Mouse (Mus musculus) limb, embryonic 14.5 days (tissue): ENCODE measurements around the gene Gm28041. TPM values are rescaled to one million over a fixed set of nuclear protein-coding genes. Genes with fewer than 3 reads are reported as not detected.
"Not testable (repeated sequence)": the region's sequence is repeated elsewhere in the genome, so short reads cannot be mapped to it uniquely, and the experiment has no call there.

Experiments used
- ATAC-seq: fragments of 200-750 bp; cut with Nextera tagmentation; 2 replicates; pipeline ENCODE4 v1.8.0; 2017; ENCODE audit warnings: low read depth, moderate number of reproducible peaks, moderate TSS enrichment; ENCODE audit not compliant: low FRiP score
- DNase-seq: peaks from one replicate; pipeline ENCODE4 v3.0.0-alpha.2; 2015; ENCODE audit warnings: low spot score
- H3K27ac ChIP-seq: fragments of 300-500 bp; sonication (generic); replicated peaks from 2 replicates; pipeline ENCODE4 v1.5.1; 2014; ENCODE audit warnings: low read depth, mild to moderate bottlenecking, low read length, moderate library complexity, mixed read lengths
- H3K27me3 ChIP-seq: fragments of 300-500 bp; sonication (generic); 2 replicates; pipeline ENCODE4 v1.6.1; 2014; ENCODE audit warnings: low read length, mixed read lengths; ENCODE audit not compliant: control insufficient read depth, insufficient read depth
- H3K36me3 ChIP-seq: fragments of 300-500 bp; sonication (generic); 2 replicates; pipeline ENCODE4 v1.6.1; 2014; ENCODE audit warnings: mild to moderate bottlenecking, low read length, moderate library complexity, mixed read lengths; ENCODE audit not compliant: control insufficient read depth, insufficient read depth
- H3K4me1 ChIP-seq: fragments of 300-500 bp; sonication (generic); 2 replicates; pipeline ENCODE4 v1.6.1; 2014; ENCODE audit warnings: antibody characterized with exemption, low read length, mixed read lengths; ENCODE audit not compliant: control insufficient read depth, insufficient read depth
- H3K4me2 ChIP-seq: fragments of 300-500 bp; sonication (generic); replicated peaks from 2 replicates; pipeline ENCODE4 v1.6.1; 2014; ENCODE audit warnings: low read depth, mild to moderate bottlenecking, low read length, moderate library complexity; ENCODE audit not compliant: severe bottlenecking
- H3K4me3 ChIP-seq: fragments of 300-500 bp; sonication (generic); replicated peaks from 2 replicates; pipeline ENCODE4 v1.5.1; 2014; ENCODE audit warnings: low read length
- H3K9ac ChIP-seq: fragments of 300-500 bp; sonication (generic); 2 replicates; pipeline ENCODE4 v1.6.1; 2014; ENCODE audit warnings: mild to moderate bottlenecking, low read depth, low read length, moderate library complexity; ENCODE audit not compliant: severe bottlenecking
- H3K9me3 ChIP-seq: fragments of 300-500 bp; sonication (generic); 2 replicates; pipeline ENCODE4 v1.6.1; 2016; ENCODE audit warnings: low read length; ENCODE audit not compliant: control insufficient read depth
- POLR2A ChIP-seq: fragments of 200-500 bp; IDR thresholded peaks from 2 replicates; pipeline ENCODE4 v1.8.0; 2012; ENCODE audit warnings: inconsistent platforms, mild to moderate bottlenecking, moderate library complexity, borderline replicate concordance; ENCODE audit not compliant: insufficient read depth, insufficient read length; ENCODE audit errors: extremely low read depth
- WGBS: fragments of 180-500 bp; shearing (Covaris S2); extraction: QIAGEN DNeasy Blood & Tissue Kit; methylation state at CpG from one replicate; pipeline ENCODE4 v1.1.7; 2014; 5-methylcytosine and 5-hydroxymethylcytosine counted together
- polyA plus RNA-seq, 2 experiments: library from polyadenylated mRNA; depleted of rRNA in 1 of 2; stranded (reverse) in 1 of 2; unstranded in 1 of 2; fragments of >200 nt; fragmentation: Nextera tagmentation in 1 of 2; extraction: Ambion mirVana in 1 of 2; gene quantifications; 2 replicates each; pipeline versions ENCODE4 v1.2.1 to v1.2.3; 2012 to 2014

The Gm28041 gene
- polyA plus RNA-seq, 2 experiments = 0.15 to 0.87 TPM

GRCm38 (mm10) chr13:67415759-67416158, 40.2 kb upstream of the Gm28041 start:
- DNase-seq (no peak), ATAC-seq (no peak)
- Histone ChIP-seq H3K27ac (no peak overlapping the region), H3K4me1 (0 out of 2 replicates have a peak, but pooled peaks cover 1% of the 10 kb centered on the region), H3K9me3 (no peaks in the 10 kb centered on the region), H3K4me2 (no peak overlapping the region), H3K27me3 (no peaks in the 10 kb centered on the region), H3K4me3 (no peak overlapping the region), H3K9ac (no peak overlapping the region), H3K36me3 (no peaks in the 10 kb centered on the region)
- TF ChIP-seq POLR2A = no peak
- 93% methylated on average over 6 of the region's 6 CpGs for WGBS

- H3K9ac ChIP-seq, H3K4me2 ChIP-seq, H3K4me1 ChIP-seq, ATAC-seq, H3K4me3 ChIP-seq, H3K27ac ChIP-seq, H3K27me3 ChIP-seq, H3K9me3 ChIP-seq, H3K36me3 ChIP-seq, DNase-seq: not testable (repeated sequence)
- WGBS = 74% methylated on average over 3 of the region's 3 CpGs
Measured at GRCm38 (mm10) chr13:67413634-67414033, 38.1 kb upstream of the Gm28041 start.

GRCm38 (mm10) chr13:67399183-67399903, 23.8 kb upstream of the Gm28041 start, which contains the start of gene Zfp429:
Gene Zfp429 (minus strand): TSS chr13:67399819.
- peak within 1 kb of the TSS; percentile 54 for H3K4me3 ChIP-seq
- peak within 1 kb of the TSS; percentile 45 for H3K4me2 ChIP-seq
- not testable (repeated sequence) for H3K27ac ChIP-seq, H3K4me1 ChIP-seq, H3K27me3 ChIP-seq, H3K36me3 ChIP-seq, H3K9me3 ChIP-seq
- WGBS = 4% methylated on average over 14 of the region's 16 CpGs
- ATAC-seq (peak; percentile 95), DNase-seq (peak; percentile 80)
- TF ChIP-seq POLR2A = 0 out of 2 replicates have a peak, but pooled peaks have one; percentile 31
- H3K9ac ChIP-seq = peak within 1 kb of the TSS; percentile 62

- H3K27me3 ChIP-seq, H3K9me3 ChIP-seq, H3K36me3 ChIP-seq, H3K4me2 ChIP-seq, H3K4me1 ChIP-seq, ATAC-seq, DNase-seq, H3K9ac ChIP-seq, H3K4me3 ChIP-seq, H3K27ac ChIP-seq: not testable (repeated sequence)
- WGBS = 82% methylated on average over 3 of the region's 3 CpGs
Measured at GRCm38 (mm10) chr13:67376255-67376654, 722 bp upstream of the Gm28041 start.

- under 1% methylated on average over 15 of the region's 15 CpGs for WGBS
- peak within 1 kb of the TSS; percentile 68 for H3K9ac ChIP-seq
- H3K27ac ChIP-seq = peak within 1 kb of the TSS; percentile 11; the same call in 1 of the 2 replicates
- H3K4me3 ChIP-seq = peak within 1 kb of the TSS; percentile 59
- H3K4me1 ChIP-seq = no peaks in the 10 kb centered on the region
- no peaks in the 10 kb centered on the region for H3K36me3 ChIP-seq
- H3K27me3 ChIP-seq = no peaks in the 10 kb centered on the region
- H3K9me3 ChIP-seq = no peaks in the 10 kb centered on the region
- peak within 1 kb of the TSS; percentile 50 for H3K4me2 ChIP-seq
- ATAC-seq (peak; percentile 95), DNase-seq (peak; percentile 93)
- TF ChIP-seq POLR2A = no peak
Measured at GRCm38 (mm10) chr13:67360131-67360744, 15.3 kb downstream of the Gm28041 start, which contains the start of the genes Gm28044 and Zfp953. Gene Gm28044 (minus strand): TSS chr13:67360536. Gene Zfp953 (minus strand): TSS chr13:67360605.
